Mouse (Mus musculus) stomach, postnatal 0 days (tissue): ENCODE measurements around the gene Cmya5. TPM values are rescaled to one million over a fixed set of nuclear protein-coding genes. Genes with fewer than 3 reads are reported as not detected.
"Not testable (repeated sequence)": the region's sequence is repeated elsewhere in the genome, so short reads cannot be mapped to it uniquely, and the experiment has no call there.

Source experiments
- ATAC-seq: fragments of 200-750 bp; cut with Nextera tagmentation; 2 replicates; pipeline ENCODE4 v1.8.0; 2017; ENCODE audit not compliant: low FRiP score, low TSS enrichment
- DNase-seq: peaks from one replicate; pipeline ENCODE4 v3.0.0-alpha.2; 2016; ENCODE audit warnings: low spot score
- H3K27ac ChIP-seq: fragments of 300-500 bp; sonication (generic); replicated peaks from 2 replicates; pipeline ENCODE4 v1.5.1; 2014; ENCODE audit warnings: mild to moderate bottlenecking, control low read depth
- H3K27me3 ChIP-seq: fragments of 300-500 bp; sonication (generic); 2 replicates; pipeline ENCODE4 v1.6.1; 2014; ENCODE audit warnings: low read length; ENCODE audit not compliant: control insufficient read depth, insufficient read depth
- H3K36me3 ChIP-seq: fragments of 300-500 bp; sonication (generic); 2 replicates; pipeline ENCODE4 v1.6.1; 2014; ENCODE audit warnings: low read length, mixed read lengths; ENCODE audit not compliant: control insufficient read depth, insufficient read depth
- H3K4me1 ChIP-seq: fragments of 300-500 bp; sonication (generic); replicated peaks from 2 replicates; pipeline ENCODE4 v1.6.1; 2014; ENCODE audit warnings: antibody characterized with exemption; ENCODE audit not compliant: control insufficient read depth, insufficient read depth
- H3K4me2 ChIP-seq: fragments of 300-500 bp; sonication (generic); replicated peaks from 2 replicates; pipeline ENCODE4 v1.6.1; 2014; ENCODE audit warnings: low read depth, mild to moderate bottlenecking, control low read depth, moderate library complexity
- H3K4me3 ChIP-seq: fragments of 300-500 bp; sonication (generic); 2 replicates; pipeline ENCODE4 v1.5.1; 2014; ENCODE audit warnings: low read depth, low read length, control low read depth
- H3K9ac ChIP-seq: fragments of 300-500 bp; sonication (generic); 2 replicates; pipeline ENCODE4 v1.6.1; 2014; ENCODE audit warnings: mild to moderate bottlenecking, low read length, control low read depth, mixed read lengths
- H3K9me3 ChIP-seq: fragments of 300-500 bp; sonication (generic); 2 replicates; pipeline ENCODE4 v1.6.1; 2016; ENCODE audit warnings: low read length; ENCODE audit not compliant: control insufficient read depth
- CTCF ChIP-seq: IDR thresholded peaks from 2 replicates; pipeline ENCODE4 v1.5.1; 2016; ENCODE audit warnings: antibody characterized with exemption, low read depth, mild to moderate bottlenecking, moderate library complexity
- EP300 ChIP-seq: optimal IDR thresholded peaks from 2 replicates; pipeline ENCODE3; 2016; ENCODE audit warnings: antibody characterized with exemption
- WGBS: fragments of 180-500 bp; shearing (Covaris S2); extraction: QIAGEN DNeasy Blood & Tissue Kit; methylation state at CpG from one replicate; pipeline ENCODE4 v1.1.7; 2014; 5-methylcytosine and 5-hydroxymethylcytosine counted together
- polyA plus RNA-seq: library from polyadenylated mRNA; unstranded; fragments of >200 nt; fragmentation: Nextera tagmentation; extraction: Ambion mirVana; gene quantifications from 2 replicates; pipeline ENCODE4 v1.2.1, GENCODE M21; 2015

Cmya5 gene
- polyA plus RNA-seq, 1 experiment from 2014 or later, result 0.13 TPM

GRCm38 (mm10) chr13:93093697-93094096 lies 50.8 kb downstream of the Cmya5 start:
- WGBS, result 83% methylated on average over 5 of the region's 5 CpGs
- Histone ChIP-seq H3K36me3 (no peaks in the 10 kb centered on the region), H3K4me2 (no peak overlapping the region)

GRCm38 (mm10) chr13:93092916-93093429 lies 51.6 kb downstream of the Cmya5 start:
- no peak for DNase-seq
- no peak overlapping the region for H3K4me3 ChIP-seq
- no peak for TF ChIP-seq EP300
- TF ChIP-seq CTCF, result no peak
- H3K9me3 ChIP-seq, result no peaks in the 10 kb centered on the region
- no peak for ATAC-seq
- 73% methylated on average over 2 of the region's 2 CpGs for WGBS
- H3K4me2 ChIP-seq, result no peak overlapping the region
- no peaks in the 10 kb centered on the region for H3K27me3 ChIP-seq
- no peaks in the 10 kb centered on the region for H3K36me3 ChIP-seq
- no peak overlapping the region for H3K9ac ChIP-seq
- H3K27ac ChIP-seq, result no peak overlapping the region
- H3K4me1 ChIP-seq, result no peaks in the 10 kb centered on the region

More at GRCm38 (mm10) chr13:93093697-93094096, 50.8 kb downstream of the Cmya5 start:
- Histone ChIP-seq H3K4me1 (no peaks in the 10 kb centered on the region), H3K9ac (no peak overlapping the region), H3K9me3 (no peaks in the 10 kb centered on the region), H3K4me3 (no peak overlapping the region), H3K27me3 (no peaks in the 10 kb centered on the region), H3K27ac (no peak overlapping the region)
- no peak for DNase-seq
- TF ChIP-seq CTCF, result no peak
- no peak for TF ChIP-seq EP300
- ATAC-seq, result no peak

GRCm38 (mm10) chr13:93091866-93092455 lies 52.6 kb downstream of the Cmya5 start:
- H3K4me2 ChIP-seq, result no peak overlapping the region
- 85% methylated on average over 10 of the region's 10 CpGs for WGBS
- no peak for ATAC-seq
- H3K27me3 ChIP-seq, result no peaks in the 10 kb centered on the region
- no peak for DNase-seq
- H3K9me3 ChIP-seq, result no peaks in the 10 kb centered on the region
- H3K27ac ChIP-seq, result no peak overlapping the region
- H3K4me3 ChIP-seq, result no peak overlapping the region
- no peaks in the 10 kb centered on the region for H3K4me1 ChIP-seq
- no peak for TF ChIP-seq EP300
- TF ChIP-seq CTCF, result no peak
- no peak overlapping the region for H3K9ac ChIP-seq
- H3K36me3 ChIP-seq, result no peaks in the 10 kb centered on the region

DNA sequence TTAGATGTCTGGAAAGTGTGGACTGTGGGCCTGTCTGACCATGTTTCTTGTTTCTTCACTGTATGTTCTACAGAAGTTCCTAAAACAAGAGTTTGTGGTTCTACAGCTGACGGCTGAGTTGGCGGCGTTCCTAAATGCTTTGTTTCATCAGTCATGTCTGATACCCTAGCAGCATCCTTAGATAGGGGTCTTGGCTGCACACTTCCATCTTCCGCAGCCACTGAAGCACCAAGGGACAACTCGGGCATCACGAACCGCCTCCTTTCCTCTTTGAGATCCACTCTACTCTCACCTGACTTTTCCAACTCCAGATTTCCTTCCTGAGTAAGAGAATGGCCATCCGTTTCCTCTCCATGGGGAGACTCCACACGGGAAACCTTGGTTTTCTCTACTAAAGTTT lies 53.3 kb downstream of the Cmya5 start:
- WGBS, result 87% methylated on average over 9 of the region's 9 CpGs
- Histone ChIP-seq H3K4me1 (no peaks in the 10 kb centered on the region), H3K36me3 (no peaks in the 10 kb centered on the region), H3K4me3 (no peak overlapping the region), H3K9ac (no peak overlapping the region), H3K9me3 (no peaks in the 10 kb centered on the region), H3K27ac (no peak overlapping the region), H3K27me3 (no peaks in the 10 kb centered on the region), H3K4me2 (no peak overlapping the region)
- ATAC-seq (no peak), DNase-seq (no peak)
- TF ChIP-seq EP300 (no peak), CTCF (no peak)

DNA sequence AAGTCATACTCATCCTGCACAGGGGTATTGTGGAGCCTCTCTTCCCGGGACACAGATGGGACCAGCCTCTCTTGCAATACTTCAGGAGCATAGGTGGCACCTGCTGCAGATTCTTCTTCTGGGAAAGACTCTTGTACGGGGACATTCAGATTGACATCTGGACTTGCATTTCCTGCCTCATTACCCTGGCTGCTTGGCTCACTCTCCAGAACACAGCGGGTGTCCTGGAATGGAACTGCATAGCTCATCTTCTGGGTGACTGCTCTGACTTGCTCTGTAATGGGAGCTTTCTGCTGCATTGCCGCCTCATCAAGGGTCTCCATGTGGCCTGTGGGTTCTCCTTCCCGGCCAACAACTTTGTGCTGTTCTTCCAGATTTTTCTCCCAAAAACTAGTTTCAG lies 55.0 kb downstream of the Cmya5 start:
- H3K27me3 ChIP-seq, result no peaks in the 10 kb centered on the region
- H3K9me3 ChIP-seq, result no peaks in the 10 kb centered on the region
- DNase-seq (no peak), ATAC-seq (no peak)
- no peak overlapping the region for H3K27ac ChIP-seq
- TF ChIP-seq EP300 (no peak), CTCF (no peak)
- H3K36me3 ChIP-seq, result no peaks in the 10 kb centered on the region
- H3K4me1 ChIP-seq, result no peaks in the 10 kb centered on the region
- no peak overlapping the region for H3K9ac ChIP-seq
- H3K4me3 ChIP-seq, result no peak overlapping the region
- 87% methylated on average over 5 of the region's 5 CpGs for WGBS
- no peak overlapping the region for H3K4me2 ChIP-seq

DNA sequence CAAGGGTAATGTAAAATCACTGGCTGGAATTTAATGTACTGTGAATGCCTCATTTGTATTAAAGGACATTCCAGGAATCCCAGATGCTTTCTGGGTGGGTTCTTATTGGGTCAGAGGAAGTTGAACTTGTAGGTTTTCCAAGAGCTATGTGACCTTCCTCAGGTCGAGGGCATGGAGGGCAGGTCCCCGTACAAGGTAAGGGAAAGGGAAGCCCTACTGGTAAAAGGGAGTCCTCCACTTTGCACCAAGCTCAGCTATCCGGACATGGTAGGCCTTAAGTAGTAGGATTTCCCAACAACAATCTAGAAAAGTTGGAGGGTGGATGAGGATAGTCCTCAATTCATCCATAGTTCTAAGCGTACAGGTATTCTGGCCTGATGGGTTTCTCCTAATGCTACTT lies 58.8 kb downstream of the Cmya5 start:
- WGBS, result 82% methylated on average over 4 of the region's 4 CpGs
- ATAC-seq, result no peak

GRCm38 (mm10) chr13:93082324-93082723 lies 62.2 kb downstream of the Cmya5 start:
- WGBS, result 90% methylated on average over 1 of the region's 1 CpGs
- H3K4me2 ChIP-seq, H3K36me3 ChIP-seq, H3K4me1 ChIP-seq, H3K27ac ChIP-seq, ATAC-seq, H3K4me3 ChIP-seq, H3K27me3 ChIP-seq, H3K9me3 ChIP-seq, H3K9ac ChIP-seq, DNase-seq: not testable (repeated sequence)

More for the DNA sequence above, 58.8 kb downstream of the Cmya5 start:
- H3K9me3 ChIP-seq, result no peaks in the 10 kb centered on the region
- H3K4me1 ChIP-seq, result no peaks in the 10 kb centered on the region
- H3K4me3 ChIP-seq, result no peak overlapping the region
- no peak overlapping the region for H3K4me2 ChIP-seq
- no peak overlapping the region for H3K9ac ChIP-seq
- no peaks in the 10 kb centered on the region for H3K36me3 ChIP-seq
- DNase-seq, result no peak
- no peak for TF ChIP-seq CTCF
- TF ChIP-seq EP300, result no peak
- H3K27ac ChIP-seq, result no peak overlapping the region
- H3K27me3 ChIP-seq, result no peaks in the 10 kb centered on the region
